Mouse (Mus musculus) heart, adult 2 months (tissue): ENCODE measurements at regions not wholly inside any gene's neighbourhood (a gene's known extent, or its start where the extent isn't known, plus 50 kb on each side); places are given as distances from the start of the nearest gene placed in this dataset.

Experiments
- CTCF ChIP-seq: fragments of 200-600 bp; IDR thresholded peaks from 2 replicates; pipeline ENCODE4 v1.8.1; 2022; ENCODE audit warnings: antibody characterized with exemption, mild to moderate bottlenecking, moderate library complexity
- EP300 ChIP-seq: fragments of 200-500 bp; IDR thresholded peaks from 2 replicates; pipeline ENCODE4 v1.6.1; 2011; ENCODE audit warnings: low read depth, low read length, control low read depth; ENCODE audit not compliant: insufficient read depth
- POLR2A ChIP-seq: fragments of 200-500 bp; IDR thresholded peaks from 2 replicates; pipeline ENCODE4 v1.6.1; 2011; ENCODE audit warnings: mild to moderate bottlenecking, low read depth, low read length, control low read depth; ENCODE audit not compliant: insufficient read depth

GRCm38 (mm10) chr9:23059526-23059925 is 163.3 kb upstream of the Bmper start:
- TF ChIP-seq CTCF (no peak), POLR2A (no peak), EP300 (no peak)
